9 mouse cellular contexts compared by ENCODE assay signal in genomic region chr13:37050126-37050525, GRCm38 (mm10). TPM values are rescaled to one million over a fixed set of nuclear protein-coding genes. Genes with fewer than 3 reads are reported as not detected.
DNase-seq lines count a peak whose midpoint lies in the region; ATAC-seq lines count a peak whose summit lies in the region.
"Had no signal": no experiment of that assay in that cellular context is flagged by ENCODE, and none has a peak within 500 bp of the region (broad histone marks: within the 10 kb centered on the region; RNA-seq: fewer than 3 reads in every experiment).

TSS of gene F13a1 (minus strand) at chr13:37050244.

- no peak for ATAC-seq in erythroblast, adult 5-6 weeks (replicated peaks; ENCODE audit: low FRiP score, poor library complexity, severe bottlenecking)
- ATAC-seq in hindbrain, embryonic 12.5 days (ENCODE audit: low FRiP score) = no peak
- ATAC-seq in neural tube, embryonic 15.5 days (ENCODE audit: low FRiP score) = no peak

- DNase-seq in kidney, postnatal 10 days = peak; percentile 21
- DNase-seq in kidney, postnatal 36 days = no peak
- no peak for DNase-seq in layer of hippocampus, postnatal 36 days
- no peak for DNase-seq in urinary bladder, postnatal 10 days (ENCODE audit: low spot score)

- no peak within 1 kb of the TSS for H3K9ac ChIP-seq in hindbrain, embryonic 12.5 days
- no peak within 1 kb of the TSS for H3K9ac ChIP-seq in neural tube, embryonic 15.5 days (replicated peaks)
- H3K9ac ChIP-seq: embryonic facial prominence, embryonic 12.5 days had no signal

- no peaks in the 10 kb centered on the region for H3K27me3 ChIP-seq in hindbrain, embryonic 12.5 days
- H3K27me3 ChIP-seq in neural tube, embryonic 15.5 days (replicated peaks) = no peaks in the 10 kb centered on the region
- H3K27me3 ChIP-seq: embryonic facial prominence, embryonic 12.5 days had no signal

- no peaks in the 10 kb centered on the region for H3K36me3 ChIP-seq in hindbrain, embryonic 12.5 days
- no peaks in the 10 kb centered on the region for H3K36me3 ChIP-seq in neural tube, embryonic 15.5 days
- H3K36me3 ChIP-seq: embryonic facial prominence, embryonic 12.5 days had no signal

- H3K9me3 ChIP-seq in hindbrain, embryonic 12.5 days (replicated peaks) = no peaks in the 10 kb centered on the region
- H3K9me3 ChIP-seq in neural tube, embryonic 15.5 days (replicated peaks) = no peaks in the 10 kb centered on the region
- H3K9me3 ChIP-seq: embryonic facial prominence, embryonic 12.5 days had no signal

- 73% methylated on average over 3 of the region's 3 CpGs for WGBS in hindbrain, embryonic 12.5 days
- 79% methylated on average over 3 of the region's 3 CpGs for WGBS in neural tube, embryonic 15.5 days

- H3K27ac ChIP-seq in hindbrain, embryonic 12.5 days = no peak within 1 kb of the TSS
- H3K27ac ChIP-seq in neural tube, embryonic 15.5 days (replicated peaks) = no peak within 1 kb of the TSS
- H3K27ac ChIP-seq: embryonic facial prominence, embryonic 12.5 days; layer of hippocampus, adult 2 months had no signal

- H3K4me3 ChIP-seq in hindbrain, embryonic 12.5 days = no peak within 1 kb of the TSS
- H3K4me3 ChIP-seq in neural tube, embryonic 15.5 days (replicated peaks) = no peak within 1 kb of the TSS
- H3K4me3 ChIP-seq: embryonic facial prominence, embryonic 12.5 days; layer of hippocampus, adult 2 months had no signal

- H3K4me1 ChIP-seq in hindbrain, embryonic 12.5 days = no peaks in the 10 kb centered on the region
- H3K4me1 ChIP-seq in neural tube, embryonic 15.5 days = no peaks in the 10 kb centered on the region
- H3K4me1 ChIP-seq: embryonic facial prominence, embryonic 12.5 days had no signal

- H3K4me2 ChIP-seq in hindbrain, embryonic 12.5 days (replicated peaks) = no peak within 1 kb of the TSS
- H3K4me2 ChIP-seq in neural tube, embryonic 15.5 days = no peak within 1 kb of the TSS
- H3K4me2 ChIP-seq: embryonic facial prominence, embryonic 12.5 days had no signal

RNA-seq across cellular contexts. Expression of gene F13a1, which starts in this region (rescaled TPM):
- total RNA-seq in erythroblast, adult 5-6 weeks (2015; ENCODE audit: low replicate concordance) = 52.6 and 61.2 TPM in 2 replicates
- 62.8 and 65.1 TPM in 2 replicates for total RNA-seq in erythroblast, adult 5-6 weeks (2017; ENCODE audit: low replicate concordance)
- polyA plus RNA-seq in hindbrain, embryonic 12.5 days (2016; fragmentation: Nextera tagmentation; extraction: Ambion mirVana) = 14.7 and 16.8 TPM in 2 replicates
- 12.6 and 15.7 TPM in 2 replicates for polyA plus RNA-seq in neural tube, embryonic 15.5 days (2015; fragmentation: Nextera tagmentation; extraction: Ambion mirVana)
- 1 to 10 TPM; 1.5 to 3.6 TPM for total RNA-seq in layer of hippocampus, postnatal 36 days (2021)

Comparison
In these comparisons a context has a peak if more than half of its experiments do, and no peak if none do; other contexts are left out.
1. RNA of gene F13a1 (total RNA-seq): 52.6 to 65.1 TPM in erythroblast, adult 5-6 weeks; 1.5 to 3.6 TPM in layer of hippocampus, postnatal 36 days; every median in the first group is over 10 times any median in the second.